Mouse (Mus musculus) hindlimb bud, embryonic 11.5 days (tissue): ENCODE results near the gene Olfr31.

ENCODE experiments used
- DNase-seq: peaks from one replicate; pipeline ENCODE4 v3.0.0-alpha.2; 2012; ENCODE audit warnings: low read depth, low spot score; ENCODE audit errors: extremely low spot score

Gene Olfr31

GRCm38 (mm10) chr14:14322528-14322927 lies at the start of gene Olfr31:
Gene Olfr31, plus strand, starts transcription at chr14:14322828.
- DNase-seq = no peak

DNA sequence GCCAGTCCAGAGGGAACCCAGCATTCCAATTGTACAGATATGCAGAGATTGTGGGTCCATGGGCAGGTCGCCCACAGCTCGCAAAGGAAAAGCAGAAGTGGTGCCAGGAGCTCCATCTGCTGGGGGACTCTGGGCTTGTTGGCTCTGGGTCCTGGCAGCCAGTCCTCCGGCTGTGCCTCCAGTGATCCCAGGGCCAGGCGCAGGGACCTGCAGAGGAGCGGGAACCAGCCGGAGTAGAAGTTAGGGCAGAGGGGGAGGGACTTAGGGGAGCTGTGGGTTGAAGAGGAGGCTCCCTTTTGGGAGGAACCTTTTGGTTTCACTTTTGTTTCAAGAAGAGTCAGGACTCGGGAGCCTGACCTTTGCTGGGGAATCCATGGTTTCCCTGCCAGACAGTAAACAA lies 28.2 kb upstream of the Olfr31 start:
- no peak for DNase-seq

DNA sequence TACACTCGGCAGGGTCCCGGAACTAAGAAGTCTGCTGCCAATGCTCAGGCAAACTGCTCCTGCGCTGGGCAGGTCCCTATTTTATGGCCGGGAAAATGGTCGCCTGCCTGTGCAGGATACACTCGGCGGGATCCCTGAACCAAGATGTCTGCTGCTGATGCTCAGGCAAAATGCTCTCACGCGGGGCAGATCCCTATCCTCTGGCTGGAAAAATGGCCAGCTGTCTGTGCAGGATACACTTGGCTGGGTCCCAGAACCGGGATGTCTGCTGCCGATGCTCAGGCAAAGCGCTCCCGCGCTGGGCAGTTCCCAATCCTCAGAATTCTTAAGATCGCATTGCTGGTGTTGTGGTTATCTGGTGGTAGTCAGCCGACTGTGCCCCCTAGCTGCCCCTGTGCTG lies 13.7 kb upstream of the Olfr31 start:
- DNase-seq = no peak

DNA sequence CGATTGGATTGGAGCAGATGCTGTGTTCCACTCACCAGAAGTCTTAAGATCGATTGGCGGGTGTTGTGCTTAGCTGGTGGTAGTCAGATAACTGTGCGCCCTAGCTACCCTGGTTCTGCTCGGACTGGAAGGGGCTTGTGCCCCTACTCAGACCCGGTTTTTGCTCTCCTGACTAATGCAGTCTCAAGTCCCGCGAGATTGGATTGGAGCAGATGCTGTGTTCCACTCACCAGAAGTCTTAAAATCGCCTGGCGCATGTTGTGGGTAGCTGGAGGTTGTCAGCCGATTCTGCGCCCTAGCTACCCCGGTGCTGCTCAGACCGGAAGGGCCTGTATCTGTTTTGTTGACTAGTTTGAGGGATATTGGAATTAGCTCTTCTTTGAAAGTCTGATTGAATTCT lies 13.2 kb upstream of the Olfr31 start:
- DNase-seq = no peak

DNA sequence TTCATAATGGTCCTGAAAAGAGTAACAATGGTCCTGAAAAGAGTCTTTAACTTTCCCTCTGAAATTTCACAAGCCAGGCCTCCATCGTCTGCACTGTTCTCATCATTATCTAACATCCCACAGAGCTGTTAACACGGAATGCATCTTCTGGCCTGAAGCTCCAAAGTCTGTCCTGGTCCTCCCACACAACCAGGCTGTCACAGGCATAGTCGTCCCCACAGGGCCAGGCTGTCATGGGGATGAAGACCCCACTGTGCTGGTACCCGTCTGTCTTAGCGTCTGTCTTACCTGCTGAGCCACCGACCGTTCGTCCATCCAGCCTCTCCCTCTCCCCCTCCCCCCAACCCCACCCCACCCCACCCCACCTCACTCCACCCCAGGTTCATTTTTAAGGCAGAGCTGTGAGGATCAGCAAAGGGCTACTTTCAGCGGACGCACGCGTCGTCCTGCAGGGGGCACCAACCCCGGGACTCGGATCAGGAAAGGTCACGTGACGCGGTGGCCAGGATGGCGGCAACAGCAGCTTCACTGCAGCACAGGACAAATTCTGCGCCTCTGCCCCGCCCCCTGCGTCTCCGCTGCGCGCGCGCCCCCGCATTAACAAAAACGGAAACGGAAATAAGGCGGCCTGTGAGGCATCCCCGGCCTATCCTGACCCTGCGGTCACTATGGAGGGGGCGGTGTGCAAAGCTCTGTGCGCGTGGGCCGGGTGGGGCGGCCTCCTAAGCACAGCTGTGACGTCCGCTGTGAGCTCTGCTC lies 22.7 kb downstream of the Olfr31 start:
- DNase-seq = no peak

- no peak for DNase-seq
These were observed 23.6 kb downstream of the Olfr31 start, which contains the start of gene Il3ra for GRCm38 (mm10) chr14:14345948-14346812. Gene Il3ra, plus strand, starts transcription at chr14:14346275.

DNA sequence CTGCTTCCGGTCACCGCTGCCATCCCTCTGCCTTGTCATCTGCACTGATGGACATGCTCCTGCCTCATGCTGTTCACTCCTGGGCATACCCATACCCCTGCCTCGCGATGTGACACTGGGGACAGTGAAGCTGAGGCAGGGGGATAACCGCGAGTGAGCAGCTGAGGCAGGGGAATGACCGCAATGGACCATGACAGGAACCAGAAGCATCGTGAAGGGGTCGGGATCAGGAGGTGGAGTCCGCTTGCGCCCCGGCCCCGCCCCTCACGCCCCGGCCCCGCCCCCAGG lies 24.1 kb downstream of the Olfr31 start:
- no peak for DNase-seq

GRCm38 (mm10) chr14:14347151-14347835 lies 24.7 kb downstream of the Olfr31 start:
- DNase-seq = no peak

DNA sequence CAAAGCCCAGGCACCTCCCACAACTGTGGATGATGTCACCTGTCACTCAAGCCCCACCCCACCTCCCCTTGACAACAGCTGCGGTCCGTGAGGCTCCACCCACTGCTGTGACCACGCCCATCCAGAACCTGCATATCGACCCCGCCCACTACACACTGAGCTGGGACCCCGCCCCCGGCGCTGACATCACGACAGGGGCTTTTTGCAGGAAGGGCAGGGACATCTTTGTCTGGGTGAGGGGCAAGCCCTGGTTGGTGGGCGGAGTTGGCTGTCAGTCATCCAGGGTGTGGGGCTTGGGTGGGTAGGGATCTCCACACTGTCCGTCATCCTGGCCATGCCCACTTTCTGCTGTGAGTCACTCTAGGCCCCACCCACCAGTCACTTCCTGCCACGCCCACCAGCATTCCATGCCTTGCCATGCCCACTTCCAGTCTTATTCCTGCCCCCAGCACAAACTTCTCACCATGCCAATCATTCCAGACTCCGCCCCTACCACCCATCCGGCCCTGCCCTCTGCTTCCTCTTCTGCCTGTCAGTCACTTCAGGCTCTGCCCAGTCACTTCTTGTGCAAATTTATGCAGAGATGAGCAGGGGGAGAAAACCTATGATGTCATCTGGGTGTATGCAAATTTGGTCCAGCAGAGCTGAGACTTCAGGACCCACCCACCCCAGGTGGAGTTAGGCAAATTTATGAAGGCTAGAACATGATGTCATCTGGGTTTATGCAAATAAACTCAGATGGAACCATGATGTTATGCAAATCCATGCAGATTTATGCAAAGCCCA lies 25.4 kb downstream of the Olfr31 start:
- no peak for DNase-seq

DNA sequence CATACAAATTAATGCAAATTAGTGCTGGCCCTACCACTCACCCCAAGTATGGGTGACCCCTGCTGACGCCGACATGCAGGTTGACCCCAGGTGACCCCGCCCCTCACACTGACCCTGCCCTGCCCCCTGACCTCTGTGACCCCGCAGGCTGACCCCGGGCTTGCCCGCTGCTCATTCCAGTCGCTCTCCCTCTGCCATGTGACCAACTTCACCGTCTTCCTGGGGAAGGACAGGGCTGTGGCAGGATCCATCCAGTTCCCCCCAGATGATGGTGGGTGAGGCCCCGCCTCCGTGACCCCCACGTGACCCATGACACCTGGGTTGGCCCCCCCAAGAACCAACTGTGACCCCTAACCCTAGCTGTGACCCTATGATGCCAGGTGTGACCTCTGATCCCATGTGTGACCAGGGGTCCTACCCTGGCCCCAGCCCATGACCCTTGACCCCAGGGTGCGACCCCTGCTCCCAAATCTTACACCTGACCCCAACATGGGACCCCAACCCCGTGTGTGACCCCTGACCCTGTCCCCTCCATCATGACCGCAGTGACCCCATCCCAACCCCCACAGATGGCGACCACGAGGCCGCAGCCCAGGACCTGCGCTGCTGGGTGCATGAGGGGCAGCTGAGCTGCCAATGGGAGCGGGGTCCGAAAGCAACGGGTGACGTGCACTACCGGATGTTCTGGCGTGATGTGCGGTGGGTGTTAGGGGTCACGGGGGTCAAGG lies 26.2 kb downstream of the Olfr31 start:
- no peak for DNase-seq

- DNase-seq = no peak
These were observed 27.0 kb downstream of the Olfr31 start for GRCm38 (mm10) chr14:14349485-14350262.

GRCm38 (mm10) chr14:14350263-14351147 lies 27.9 kb downstream of the Olfr31 start:
- DNase-seq = no peak

DNA sequence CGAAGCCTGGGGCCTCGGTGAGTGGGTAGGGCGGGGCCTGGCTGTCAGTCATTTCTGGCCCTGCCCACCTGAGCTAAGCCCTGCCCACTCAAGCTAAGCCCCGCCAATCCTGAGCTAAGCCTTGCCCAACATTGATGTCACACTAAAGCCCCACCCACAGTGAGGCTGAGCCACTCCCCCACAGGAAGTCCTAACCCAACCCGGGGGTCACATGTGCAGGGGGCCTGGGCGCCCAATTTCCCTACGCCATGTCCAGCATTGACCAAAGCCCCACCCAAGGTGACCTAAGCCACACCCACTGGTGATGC lies 28.5 kb downstream of the Olfr31 start:
- DNase-seq = no peak

- DNase-seq = no peak
These were observed 29.3 kb downstream of the Olfr31 start for GRCm38 (mm10) chr14:14351721-14352590.

DNA sequence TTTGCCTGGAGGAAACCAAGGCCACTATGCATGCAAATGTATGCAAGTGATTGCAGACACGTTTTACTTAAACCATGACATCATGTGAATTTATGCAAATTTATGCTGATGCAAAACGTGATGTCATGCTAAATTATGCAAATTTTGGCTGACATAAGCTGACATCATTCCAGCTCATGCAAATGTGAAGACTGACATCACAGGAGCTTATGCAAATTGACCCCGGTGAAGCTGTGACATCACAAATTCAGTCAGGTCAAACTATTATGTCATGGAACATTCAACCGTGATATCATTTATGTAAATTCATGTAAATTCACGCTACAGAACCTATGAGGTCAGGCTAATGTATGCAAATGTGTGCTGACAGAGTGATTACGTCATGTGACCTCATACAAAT lies 30.0 kb downstream of the Olfr31 start:
- no peak for DNase-seq

GRCm38 (mm10) chr14:14353081-14353732 lies 30.6 kb downstream of the Olfr31 start:
- DNase-seq = no peak
